Mouse (Mus musculus) neutrophil, adult 5-6 weeks (primary cell): ENCODE data around the gene Crmp1. TPM values are rescaled to one million over a fixed set of nuclear protein-coding genes. Genes with fewer than 3 reads are reported as not detected.

Experiments used
- ATAC-seq: fragments of 151-379, 151-347 bp; 2 replicates; pipeline ENCODE4 v1.8.0; 2017; ENCODE audit warnings: mild to moderate bottlenecking, moderate TSS enrichment; ENCODE audit not compliant: insufficient number of reproducible peaks, poor library complexity, low FRiP score, severe bottlenecking; ENCODE audit errors: extremely low read depth
- total RNA-seq: library from RNA; stranded (forward); fragments of 200-1000 nt; gene quantifications from 2 replicates; pipeline ENCODE4 v1.2.3, GENCODE M21; 2017

The Crmp1 gene
- total RNA-seq, 1 experiment from 2014 or later: 0.81 TPM

- no peak for ATAC-seq
Observed at GRCm38 (mm10) chr5:37281021-37281420, 39.3 kb downstream of the Crmp1 start.

- no peak for ATAC-seq
Observed at GRCm38 (mm10) chr5:37288374-37288773, 46.6 kb downstream of the Crmp1 start.

- no peak for ATAC-seq
Observed at GRCm38 (mm10) chr5:37289236-37289635, 47.5 kb downstream of the Crmp1 start.

GRCm38 (mm10) chr5:37290983-37291382, 49.2 kb downstream of the Crmp1 start:
- ATAC-seq: no peak

- no peak for ATAC-seq
Observed at GRCm38 (mm10) chr5:37296717-37297116, 55.0 kb downstream of the Crmp1 start.

- ATAC-seq: no peak
Observed at GRCm38 (mm10) chr5:37298370-37298769, 56.6 kb downstream of the Crmp1 start.

GRCm38 (mm10) chr5:37310026-37310425, 68.3 kb downstream of the Crmp1 start:
- ATAC-seq: no peak

GRCm38 (mm10) chr5:37312980-37313722, 71.4 kb downstream of the Crmp1 start:
- ATAC-seq: no peak

- no peak for ATAC-seq
Observed at GRCm38 (mm10) chr5:37318715-37319114, 77.0 kb downstream of the Crmp1 start.

GRCm38 (mm10) chr5:37320174-37320573, 78.4 kb downstream of the Crmp1 start:
- no peak for ATAC-seq

- ATAC-seq: no peak
Observed at GRCm38 (mm10) chr5:37320761-37321160, 79.0 kb downstream of the Crmp1 start.

GRCm38 (mm10) chr5:37326675-37327074, 84.9 kb downstream of the Crmp1 start:
- ATAC-seq: no peak

- ATAC-seq: no peak
Observed at GRCm38 (mm10) chr5:37330449-37331132, 88.9 kb downstream of the Crmp1 start.

GRCm38 (mm10) chr5:37331133-37331505, 89.4 kb downstream of the Crmp1 start:
- ATAC-seq: no peak

- ATAC-seq: no peak
Observed at GRCm38 (mm10) chr5:37332066-37332465, 90.3 kb downstream of the Crmp1 start.

GRCm38 (mm10) chr5:37335061-37335460, 93.3 kb downstream of the Crmp1 start:
- no peak for ATAC-seq

GRCm38 (mm10) chr5:37336485-37337105, 94.9 kb downstream of the Crmp1 start, which contains the start of gene Evc:
Evc (minus strand) TSS chr5:37336894.
- ATAC-seq: no peak

- no peak for ATAC-seq
Observed at GRCm38 (mm10) chr5:37337696-37338095, 96.0 kb downstream of the Crmp1 start.

GRCm38 (mm10) chr5:37338288-37338687, 96.5 kb downstream of the Crmp1 start, which contains the start of gene Evc2:
Evc2 (plus strand) TSS chr5:37338499.
- no peak for ATAC-seq
